Mouse (Mus musculus): ENCODE measurements around the gene Mul1. TPM values are rescaled to one million over a fixed set of nuclear protein-coding genes. Genes with fewer than 3 reads are reported as not detected.

The Mul1 gene
- total and polyA plus RNA-seq, 3 experiments, result 9.2 to 41.4 (median 10.5) TPM

- Histone ChIP-seq H3K36me3 (replicated peaks) (peaks cover 5% of the 10 kb centered on the region), H3K9me3 (replicated peaks) (no peaks in the 10 kb centered on the region), H3K4me3 (ENCODE audit: low read depth, low read length) (no peak overlapping the region), H3K4me1 (ENCODE audit: insufficient read depth, low read depth, low read length) (peaks cover 9% of the 10 kb centered on the region), H3K27me3 (ENCODE audit: insufficient read depth, low read length) (peaks cover 15% of the 10 kb centered on the region)
- ATAC-seq (ENCODE audit: extremely low read depth, insufficient number of reproducible peaks, low FRiP score, poor library complexity, severe bottlenecking) (no peak), DNase-seq (ENCODE audit: low spot score) (no peak)
- TF ChIP-seq GATA2 (IDR thresholded peaks at IDR 0.05; ENCODE audit: borderline replicate concordance, low read depth, low read length), result no peak
- TF ChIP-seq POLR2AphosphoS5 (IDR thresholded peaks at IDR 0.05; ENCODE audit: insufficient replicate concordance, low read depth, low read length), result no peak
- TF ChIP-seq GATA1 (IDR thresholded peaks at IDR 0.05; ENCODE audit: borderline replicate concordance, low read length), result no peak
- no peak for TF ChIP-seq CTCF (IDR thresholded peaks at IDR 0.05; ENCODE audit: low read depth, low read length)
- TF ChIP-seq TAL1 (conservative IDR thresholded peaks at IDR 0.05; ENCODE audit: low read depth, low read length), result no peak
These were observed 13.5 kb downstream of the Mul1 start for GRCm38 (mm10) chr4:138447827-138448602.

DNA sequence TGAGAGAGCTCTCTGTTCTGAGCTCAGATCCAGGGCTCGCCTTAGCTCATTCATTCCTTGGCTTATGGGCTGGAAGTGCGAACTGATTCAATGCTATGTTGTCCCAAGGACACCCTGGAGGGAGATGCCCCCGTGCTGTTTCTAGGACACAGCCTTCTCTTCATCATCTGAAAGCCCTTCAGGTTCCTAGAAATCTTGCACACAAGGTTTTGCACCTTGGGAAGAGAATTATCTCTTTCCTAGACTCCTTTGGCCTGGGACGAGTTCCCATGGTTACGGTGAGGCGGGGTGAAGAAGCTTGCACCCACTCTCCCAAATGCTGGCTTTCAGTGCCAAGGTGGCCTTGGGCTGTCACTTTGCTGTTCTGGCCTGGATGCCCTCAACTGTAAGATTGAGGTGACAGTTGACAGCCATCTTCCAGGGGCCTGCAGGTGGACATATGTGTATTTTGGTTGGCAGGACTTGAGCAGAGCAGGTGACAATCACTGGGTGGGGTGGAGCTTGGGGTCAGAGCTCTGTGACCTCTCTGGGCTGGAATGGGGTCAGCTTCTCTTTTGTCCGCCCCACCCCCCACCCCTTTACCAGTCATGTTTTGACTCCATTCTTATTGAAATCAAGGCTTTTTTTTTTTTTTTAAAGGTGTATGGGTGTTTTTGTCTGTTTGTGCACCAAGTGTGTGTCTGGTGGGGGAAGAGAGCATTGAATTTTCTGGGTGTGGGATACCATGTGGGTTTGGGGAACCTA, 14.6 kb downstream of the Mul1 start:
- no peak for TF ChIP-seq TAL1 (conservative IDR thresholded peaks at IDR 0.05; ENCODE audit: low read depth, low read length)
- Histone ChIP-seq H3K4me3 (ENCODE audit: low read depth, low read length) (no peak overlapping the region), H3K36me3 (replicated peaks) (no peaks in the 10 kb centered on the region), H3K9me3 (replicated peaks) (no peaks in the 10 kb centered on the region), H3K27me3 (ENCODE audit: insufficient read depth, low read length) (peaks cover 25% of the 10 kb centered on the region), H3K4me1 (ENCODE audit: insufficient read depth, low read depth, low read length) (peaks cover 19% of the 10 kb centered on the region)
- DNase-seq (ENCODE audit: low spot score), result no peak
- no peak for ATAC-seq (ENCODE audit: extremely low read depth, insufficient number of reproducible peaks, low FRiP score, poor library complexity, severe bottlenecking)

- Histone ChIP-seq H3K27me3 (ENCODE audit: insufficient read depth, low read length) (peaks cover 26% of the 10 kb centered on the region), H3K4me3 (ENCODE audit: low read depth, low read length) (no peak overlapping the region), H3K4me1 (ENCODE audit: insufficient read depth, low read depth, low read length) (peaks cover 26% of the 10 kb centered on the region), H3K36me3 (replicated peaks) (no peaks in the 10 kb centered on the region), H3K9me3 (replicated peaks) (no peaks in the 10 kb centered on the region)
- ATAC-seq (ENCODE audit: extremely low read depth, insufficient number of reproducible peaks, low FRiP score, poor library complexity, severe bottlenecking) (no peak), DNase-seq (ENCODE audit: low spot score) (no peak)
- TF ChIP-seq CTCF (IDR thresholded peaks at IDR 0.05; ENCODE audit: low read depth, low read length) (no peak), TAL1 (conservative IDR thresholded peaks at IDR 0.05; ENCODE audit: low read depth, low read length) (no peak), POLR2AphosphoS5 (IDR thresholded peaks at IDR 0.05; ENCODE audit: insufficient replicate concordance, low read depth, low read length) (no peak), GATA1 (IDR thresholded peaks at IDR 0.05; ENCODE audit: borderline replicate concordance, low read length) (no peak), GATA2 (IDR thresholded peaks at IDR 0.05; ENCODE audit: borderline replicate concordance, low read depth, low read length) (no peak)
These were observed 15.3 kb downstream of the Mul1 start for GRCm38 (mm10) chr4:138449636-138450314.

- H3K4me3 ChIP-seq (ENCODE audit: low read depth, low read length), result no peak overlapping the region
- no peak for DNase-seq (ENCODE audit: low spot score)
- peaks cover 43% of the 10 kb centered on the region for H3K27me3 ChIP-seq (ENCODE audit: insufficient read depth, low read length)
- peaks cover 10% of the 10 kb centered on the region for H3K9me3 ChIP-seq (replicated peaks)
- no peaks in the 10 kb centered on the region for H3K36me3 ChIP-seq (replicated peaks)
- no peak for TF ChIP-seq TAL1 (conservative IDR thresholded peaks at IDR 0.05; ENCODE audit: low read depth, low read length)
- no peak for ATAC-seq (ENCODE audit: extremely low read depth, insufficient number of reproducible peaks, low FRiP score, poor library complexity, severe bottlenecking)
- peaks cover 39% of the 10 kb centered on the region for H3K4me1 ChIP-seq (ENCODE audit: insufficient read depth, low read depth, low read length)
These were observed 18.0 kb downstream of the Mul1 start for GRCm38 (mm10) chr4:138452306-138453096.

DNA sequence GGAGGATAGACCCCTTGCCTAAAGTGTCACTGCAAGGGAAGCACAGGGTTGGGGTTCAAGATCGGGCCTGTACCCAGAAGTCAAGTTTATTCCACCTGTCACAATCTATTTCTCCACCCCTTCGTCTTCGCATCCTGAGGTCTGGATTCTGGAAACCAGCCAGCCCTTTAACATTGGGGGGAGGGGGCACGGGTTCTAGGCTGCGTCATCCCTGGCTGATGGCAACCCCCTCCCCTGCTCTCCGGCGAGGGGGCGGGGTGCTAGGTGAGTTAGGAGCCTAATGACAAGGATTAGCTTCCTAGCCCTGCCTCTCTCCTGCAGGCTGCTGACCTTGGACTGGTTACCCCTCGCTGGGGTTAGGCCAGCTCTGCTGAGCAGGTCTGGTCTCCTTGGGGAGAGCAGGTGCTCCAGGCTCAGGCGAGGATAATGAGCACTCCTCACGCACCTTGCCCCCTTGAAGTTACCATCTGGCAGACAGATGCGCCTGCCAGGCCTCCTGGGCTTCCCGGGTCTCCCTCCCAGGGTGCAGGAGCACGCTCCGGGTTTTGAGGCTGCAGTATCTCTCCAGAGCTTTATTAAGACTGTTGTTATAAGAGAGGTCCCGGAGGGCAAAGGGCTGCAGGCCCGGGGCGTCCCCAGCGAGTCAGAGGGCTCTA, 18.8 kb downstream of the Mul1 start:
- TF ChIP-seq TAL1 (conservative IDR thresholded peaks at IDR 0.05; ENCODE audit: low read depth, low read length), result no peak
- no peak for TF ChIP-seq GATA2 (IDR thresholded peaks at IDR 0.05; ENCODE audit: borderline replicate concordance, low read depth, low read length)
- TF ChIP-seq GATA1 (IDR thresholded peaks at IDR 0.05; ENCODE audit: borderline replicate concordance, low read length), result no peak
- TF ChIP-seq POLR2AphosphoS5 (IDR thresholded peaks at IDR 0.05; ENCODE audit: insufficient replicate concordance, low read depth, low read length), result no peak
- no peak for TF ChIP-seq CTCF (IDR thresholded peaks at IDR 0.05; ENCODE audit: low read depth, low read length)
- no peak for DNase-seq (ENCODE audit: low spot score)
- Histone ChIP-seq H3K27me3 (ENCODE audit: insufficient read depth, low read length) (peaks cover 43% of the 10 kb centered on the region), H3K9me3 (replicated peaks) (peaks cover 10% of the 10 kb centered on the region), H3K4me3 (ENCODE audit: low read depth, low read length) (peak overlapping the region; percentile 75; the same call in 1 of the 2 replicates), H3K4me1 (ENCODE audit: insufficient read depth, low read depth, low read length) (peaks cover 36% of the 10 kb centered on the region), H3K36me3 (replicated peaks) (no peaks in the 10 kb centered on the region)
- no peak for ATAC-seq (ENCODE audit: extremely low read depth, insufficient number of reproducible peaks, low FRiP score, poor library complexity, severe bottlenecking)

All from G1E (cell line).